ENCODE assay signal across 14 mouse cellular contexts in genomic region chr6:112501156-112501555, GRCm38 (mm10). TPM values are rescaled to one million over a fixed set of nuclear protein-coding genes. Genes with fewer than 3 reads are reported as not detected.
A peak's percentile ranks its signal among the peaks of the same experiment; 100 is the strongest.
DNase-seq lines count a peak whose midpoint lies in the region; ATAC-seq and TF ChIP-seq lines count a peak whose summit lies in the region.
"Had no signal": no experiment of that assay in that cellular context is flagged by ENCODE, and none has a peak within 500 bp of the region (broad histone marks: within the 10 kb centered on the region; RNA-seq: fewer than 3 reads in every experiment).

No protein-coding gene starts in this region.

- H3K4me1 ChIP-seq in cerebellum, adult 2 months (ENCODE audit: control insufficient read depth, insufficient read depth, low read length) = no peaks in the 10 kb centered on the region
- H3K4me1 ChIP-seq in kidney, embryonic 15.5 days = peaks cover 6% of the 10 kb centered on the region; the same call in 1 of the 2 replicates
- H3K4me1 ChIP-seq in forebrain, embryonic 12.5 days = no peaks in the 10 kb centered on the region
- H3K4me1 ChIP-seq: hindbrain, embryonic 15.5 days; liver, embryonic 15.5 days had no signal

- H3K27me3 ChIP-seq in cerebellum, adult 2 months (ENCODE audit: control insufficient read depth, insufficient read depth, low read length) = no peaks in the 10 kb centered on the region
- H3K27me3 ChIP-seq in kidney, embryonic 15.5 days = no peaks in the 10 kb centered on the region
- no peaks in the 10 kb centered on the region for H3K27me3 ChIP-seq in forebrain, embryonic 12.5 days
- H3K27me3 ChIP-seq: hindbrain, embryonic 15.5 days; liver, embryonic 15.5 days had no signal

- H3K4me3 ChIP-seq in cerebellum, adult 2 months (replicated peaks; ENCODE audit: insufficient read depth, low read depth, low read length) = no peak overlapping the region
- no peak overlapping the region for H3K4me3 ChIP-seq in kidney, embryonic 15.5 days (replicated peaks)
- no peak overlapping the region for H3K4me3 ChIP-seq in forebrain, embryonic 12.5 days (replicated peaks)
- H3K4me3 ChIP-seq: hindbrain, embryonic 15.5 days; liver, embryonic 15.5 days had no signal

- no peak overlapping the region for H3K4me2 ChIP-seq in kidney, embryonic 15.5 days
- no peak overlapping the region for H3K4me2 ChIP-seq in forebrain, embryonic 12.5 days
- H3K4me2 ChIP-seq: heart, embryonic 11.5 days; hindbrain, embryonic 15.5 days; liver, embryonic 15.5 days had no signal

- no peaks in the 10 kb centered on the region for H3K9me3 ChIP-seq in kidney, embryonic 15.5 days (replicated peaks)
- H3K9me3 ChIP-seq in forebrain, embryonic 12.5 days = no peaks in the 10 kb centered on the region
- H3K9me3 ChIP-seq: hindbrain, embryonic 15.5 days; liver, embryonic 15.5 days had no signal

- peak; percentile 23 to 37 for DNase-seq in cerebellum, adult 2 months
- no peak for DNase-seq in cerebellum, adult 11 months
- peak; percentile 49 for DNase-seq in kidney, adult 18-20 months
- peak; percentile 43 for DNase-seq in right cerebral cortex, postnatal 14 days
- DNase-seq in right cerebral cortex, postnatal 36 days (ENCODE audit: low spot score in 2 of 2) = no peak
- DNase-seq in lung, postnatal 4 days = peak; percentile 32 to 53
- DNase-seq: B cell, adult 2 months had no signal

- 66% methylated on average over 2 of the region's 2 CpGs for WGBS in cerebellum, adult 2 months
- WGBS in kidney, embryonic 15.5 days = 74% methylated on average over 2 of the region's 2 CpGs
- 76% methylated on average over 2 of the region's 2 CpGs for WGBS in forebrain, embryonic 12.5 days

- TF ChIP-seq POLR2A in cerebellum, adult 2 months (IDR thresholded peaks at IDR 0.05; ENCODE audit: borderline replicate concordance, insufficient read depth, low read length) = no peak

- no peak overlapping the region for H3K9ac ChIP-seq in kidney, embryonic 15.5 days
- H3K9ac ChIP-seq in forebrain, embryonic 12.5 days = no peak overlapping the region
- H3K9ac ChIP-seq: hindbrain, embryonic 15.5 days; liver, embryonic 15.5 days had no signal

- no peak for ATAC-seq in kidney, embryonic 15.5 days (replicated peaks; ENCODE audit: low FRiP score)
- no peak for ATAC-seq in forebrain, embryonic 12.5 days (ENCODE audit: low FRiP score)

- H3K27ac ChIP-seq in cerebellum, adult 2 months (ENCODE audit: insufficient read depth, low read length) = no peak overlapping the region
- H3K27ac ChIP-seq in kidney, embryonic 15.5 days = no peak overlapping the region
- H3K27ac ChIP-seq in forebrain, embryonic 12.5 days = no peak overlapping the region
- H3K27ac ChIP-seq: hindbrain, embryonic 15.5 days; liver, embryonic 15.5 days had no signal

- no peak for TF ChIP-seq CTCF in cerebellum, adult 2 months (IDR thresholded peaks at IDR 0.05; ENCODE audit: borderline replicate concordance, insufficient read depth, low read depth, low read length)

- H3K36me3 ChIP-seq in kidney, embryonic 15.5 days = no peaks in the 10 kb centered on the region
- H3K36me3 ChIP-seq in forebrain, embryonic 12.5 days (replicated peaks) = no peaks in the 10 kb centered on the region
- H3K36me3 ChIP-seq: hindbrain, embryonic 15.5 days; liver, embryonic 15.5 days had no signal

RNA-seq across cellular contexts. Expression of gene Oxtr, which starts 11.4 kb away (rescaled TPM):
- polyA plus RNA-seq in cerebellum, adult 2 months (2012; rRNA removed) = 0.81 and 0.88 TPM in 2 replicates
- 5.8 and 6.0 TPM in 2 replicates for polyA plus RNA-seq in kidney, embryonic 15.5 days (2015; fragmentation: Nextera tagmentation; extraction: Ambion mirVana)
- 0.23 and 0.26 TPM in 2 replicates for polyA plus RNA-seq in forebrain, embryonic 12.5 days (2016; fragmentation: Nextera tagmentation; extraction: Ambion mirVana)
- polyA plus RNA-seq: liver, embryonic 15.5 days had no signal

RNA-seq across cellular contexts. Expression of gene Cav3, which starts 41.9 kb away (rescaled TPM):
- polyA plus RNA-seq in cerebellum, adult 2 months (2012; rRNA removed) = 0.33 and 0.51 TPM in 2 replicates
- polyA plus RNA-seq in kidney, embryonic 15.5 days (2015; fragmentation: Nextera tagmentation; extraction: Ambion mirVana) = 2.1 and 5.2 TPM in 2 replicates
- 0.22 TPM in 1 of 2 replicates, not detected in the other for polyA plus RNA-seq in forebrain, embryonic 12.5 days (2016; fragmentation: Nextera tagmentation; extraction: Ambion mirVana)
- polyA plus RNA-seq: forebrain, embryonic 11.5 days; stomach, embryonic 14.5 days had no signal

Comparison
In these comparisons a context has a peak if more than half of its experiments do, and no peak if none do; other contexts are left out.
1. DNase-seq: peak in cerebellum, adult 2 months (2 of 2), kidney, adult 18-20 months (single experiment), right cerebral cortex, postnatal 14 days (single experiment) and lung, postnatal 4 days (2 of 2); none in cerebellum, adult 11 months (single experiment) and right cerebral cortex, postnatal 36 days (0 of 2).